Mouse (Mus musculus) kidney, adult 2 months (tissue): ENCODE measurements around the gene Thrap3. TPM values are rescaled to one million over a fixed set of nuclear protein-coding genes. Genes with fewer than 3 reads are reported as not detected.

Experiments used
- DNase-seq: peaks from one replicate; pipeline ENCODE4 v3.0.0; 2021
- H3K27ac ChIP-seq: fragments of 200-500 bp; 2 replicates; pipeline ENCODE4 v1.5.1; 2012; ENCODE audit warnings: low read depth, low read length, control low read depth, inconsistent platforms; ENCODE audit not compliant: insufficient read depth
- H3K27me3 ChIP-seq: fragments of 200-500 bp; replicated peaks from 2 replicates; pipeline ENCODE4 v1.6.1; 2012; ENCODE audit warnings: mild to moderate bottlenecking, moderate library complexity, low read length, inconsistent platforms; ENCODE audit not compliant: control insufficient read depth, insufficient read depth
- H3K36me3 ChIP-seq: fragments of 200-500 bp; 2 replicates; pipeline ENCODE4 v1.6.1; 2012; ENCODE audit warnings: mild to moderate bottlenecking, moderate library complexity, low read length, inconsistent platforms; ENCODE audit not compliant: control insufficient read depth, insufficient read depth
- H3K4me1 ChIP-seq: fragments of 200-500 bp; 2 replicates; pipeline ENCODE4 v1.6.1; 2011; ENCODE audit warnings: low read length; ENCODE audit not compliant: control insufficient read depth, insufficient read depth
- H3K4me3 ChIP-seq: fragments of 200-500 bp; 2 replicates; pipeline ENCODE4 v1.5.1; 2011; ENCODE audit warnings: mild to moderate bottlenecking, low read depth, low read length, control low read depth; ENCODE audit not compliant: insufficient read depth
- CTCF ChIP-seq: fragments of 200-500 bp; conservative IDR thresholded peaks from 2 replicates; pipeline ENCODE4 v1.5.1; 2011; ENCODE audit warnings: low read depth, mild to moderate bottlenecking, control low read depth, low read length, moderate library complexity, mixed read lengths; ENCODE audit not compliant: insufficient read depth, insufficient read length
- POLR2A ChIP-seq: fragments of 200-500 bp; IDR thresholded peaks from one replicate; pipeline ENCODE4 v1.6.1; 2011; ENCODE audit warnings: low read depth, low read length, control low read depth
- WGBS: fragments of 180-500 bp; shearing (Covaris S2); methylation state at CpG from one replicate; pipeline ENCODE4 v1.1.7; 2018; 5-methylcytosine and 5-hydroxymethylcytosine counted together
- polyA plus RNA-seq: library from polyadenylated mRNA; depleted of rRNA; stranded (reverse); fragments of >200 nt; gene quantifications from 2 replicates; pipeline ENCODE4 v1.2.3, GENCODE M21; 2012

The Thrap3 gene
- polyA plus RNA-seq, 1 experiment: 51.0 TPM

GRCm38 (mm10) chr4:126145396-126145795 lies 57.2 kb downstream of the Thrap3 start:
- H3K4me1 ChIP-seq: 0 out of 2 replicates have a peak, but pooled peaks cover 11% of the 10 kb centered on the region
- H3K27me3 ChIP-seq: no peaks in the 10 kb centered on the region
- WGBS: 46% methylated on average over 4 of the region's 4 CpGs
- TF ChIP-seq CTCF (no peak), POLR2A (no peak)
- no peaks in the 10 kb centered on the region; the same call in 1 of the 2 replicates for H3K36me3 ChIP-seq
- DNase-seq: peak; percentile 74
- H3K4me3 ChIP-seq: no peak overlapping the region
- H3K27ac ChIP-seq: peak overlapping the region; percentile 58

- Histone ChIP-seq H3K4me1 (0 out of 2 replicates have a peak, but pooled peaks cover 6% of the 10 kb centered on the region), H3K27ac (peak overlapping the region; percentile 55; the same call in 1 of the 2 replicates), H3K36me3 (peaks cover 2% of the 10 kb centered on the region; the same call in 1 of the 2 replicates), H3K27me3 (no peaks in the 10 kb centered on the region), H3K4me3 (no peak overlapping the region)
- TF ChIP-seq CTCF (no peak), POLR2A (no peak)
- peak; percentile 65 for DNase-seq
- WGBS: 62% methylated on average over 5 of the region's 5 CpGs
These were observed 61.5 kb downstream of the Thrap3 start for GRCm38 (mm10) chr4:126141021-126141420.

- H3K4me3 ChIP-seq: no peak overlapping the region
- WGBS: 69% methylated on average over 4 of the region's 4 CpGs
These were observed 64.8 kb downstream of the Thrap3 start for GRCm38 (mm10) chr4:126137773-126138172.

GRCm38 (mm10) chr4:126134639-126135038 lies 67.9 kb downstream of the Thrap3 start:
- no peak overlapping the region for H3K27ac ChIP-seq
- no peak for DNase-seq
- H3K36me3 ChIP-seq: peaks cover 3% of the 10 kb centered on the region; the same call in 1 of the 2 replicates
- WGBS: 79% methylated on average over 4 of the region's 4 CpGs
- TF ChIP-seq CTCF (no peak), POLR2A (no peak)
- H3K27me3 ChIP-seq: no peaks in the 10 kb centered on the region
- H3K4me3 ChIP-seq: no peak overlapping the region
- no peaks in the 10 kb centered on the region; the same call in 1 of the 2 replicates for H3K4me1 ChIP-seq

More at GRCm38 (mm10) chr4:126137773-126138172, 64.8 kb downstream of the Thrap3 start:
- peaks cover 2% of the 10 kb centered on the region; the same call in 1 of the 2 replicates for H3K36me3 ChIP-seq
- H3K4me1 ChIP-seq: no peaks in the 10 kb centered on the region
- no peak overlapping the region for H3K27ac ChIP-seq
- no peak for DNase-seq
- H3K27me3 ChIP-seq: no peaks in the 10 kb centered on the region
- TF ChIP-seq CTCF (no peak), POLR2A (no peak)

- H3K27ac ChIP-seq: no peak overlapping the region
- no peak for DNase-seq
- H3K4me3 ChIP-seq: no peak overlapping the region
- no peaks in the 10 kb centered on the region; the same call in 1 of the 2 replicates for H3K4me1 ChIP-seq
- TF ChIP-seq POLR2A: no peak
- TF ChIP-seq CTCF: no peak
- WGBS: 93% methylated on average over 4 of the region's 4 CpGs
- H3K27me3 ChIP-seq: no peaks in the 10 kb centered on the region
- peaks cover 3% of the 10 kb centered on the region; the same call in 1 of the 2 replicates for H3K36me3 ChIP-seq
These were observed 68.3 kb downstream of the Thrap3 start for GRCm38 (mm10) chr4:126134236-126134635.

GRCm38 (mm10) chr4:126132636-126133264 lies 69.8 kb downstream of the Thrap3 start:
- no peak for DNase-seq
- peaks cover 3% of the 10 kb centered on the region; the same call in 1 of the 2 replicates for H3K36me3 ChIP-seq
- 70% methylated on average over 6 of the region's 6 CpGs for WGBS
- no peaks in the 10 kb centered on the region; the same call in 1 of the 2 replicates for H3K4me1 ChIP-seq
- no peaks in the 10 kb centered on the region for H3K27me3 ChIP-seq
- H3K27ac ChIP-seq: peak overlapping the region; percentile 70
- no peak overlapping the region for H3K4me3 ChIP-seq
- TF ChIP-seq POLR2A (no peak), CTCF (no peak)
